Mouse (Mus musculus) small intestine, adult 2 months (tissue): Measurements from ENCODE around the gene Klf9. TPM values are rescaled to one million over a fixed set of nuclear protein-coding genes. Genes with fewer than 3 reads are reported as not detected.

Experiments
- H3K27ac ChIP-seq: fragments of 200-500 bp; 2 replicates; pipeline ENCODE4 v1.5.1; 2012; ENCODE audit warnings: low read depth, low read length, control low read depth, inconsistent platforms; ENCODE audit not compliant: insufficient read depth
- H3K27me3 ChIP-seq: fragments of 200-500 bp; 2 replicates; pipeline ENCODE4 v1.6.1; 2012; ENCODE audit warnings: mild to moderate bottlenecking, moderate library complexity, low read length, inconsistent platforms; ENCODE audit not compliant: control insufficient read depth, insufficient read depth
- H3K36me3 ChIP-seq: fragments of 200-500 bp; 2 replicates; pipeline ENCODE4 v1.6.1; 2012; ENCODE audit warnings: mild to moderate bottlenecking, low read length, control low read depth, inconsistent platforms; ENCODE audit not compliant: control insufficient read depth, insufficient read depth
- H3K4me1 ChIP-seq: fragments of 200-500 bp; 2 replicates; pipeline ENCODE4 v1.6.1; 2012; ENCODE audit warnings: low read length, inconsistent platforms, mixed read lengths; ENCODE audit not compliant: control insufficient read depth, insufficient read depth, insufficient read length
- H3K4me3 ChIP-seq: fragments of 200-500 bp; 2 replicates; pipeline ENCODE4 v1.5.1; 2012; ENCODE audit warnings: low read depth, mild to moderate bottlenecking, control low read depth, inconsistent platforms, low read length, moderate library complexity
- CTCF ChIP-seq: fragments of 200-500 bp; IDR thresholded peaks from 2 replicates; pipeline ENCODE4 v1.5.1; 2012; ENCODE audit warnings: low read depth, mild to moderate bottlenecking, control low read depth, inconsistent platforms, low read length, moderate library complexity, mixed read lengths; ENCODE audit not compliant: insufficient replicate concordance, insufficient read length; ENCODE audit errors: extremely low read depth
- POLR2A ChIP-seq: fragments of 200-500 bp; IDR thresholded peaks from 2 replicates; pipeline ENCODE4 v1.6.1; 2012; ENCODE audit warnings: low read depth, mild to moderate bottlenecking, control low read depth, inconsistent platforms, low read length, moderate library complexity
- WGBS: fragments of 180-500 bp; shearing (Covaris S2); methylation state at CpG from one replicate; pipeline ENCODE4 v1.1.7; 2018; 5-methylcytosine and 5-hydroxymethylcytosine counted together
- polyA plus RNA-seq: library from polyadenylated mRNA; depleted of rRNA; stranded (reverse); fragments of >200 nt; gene quantifications from 2 replicates; pipeline ENCODE4 v1.2.3, GENCODE M21; 2012

Klf9 gene
- polyA plus RNA-seq, 1 experiment, result 16.2 TPM

GRCm38 (mm10) chr19:23134441-23135301 lies 6.4 kb upstream of the Klf9 start:
- Histone ChIP-seq H3K27me3 (no peaks in the 10 kb centered on the region), H3K4me1 (peaks cover 16% of the 10 kb centered on the region), H3K4me3 (peak overlapping the region; percentile 60), H3K36me3 (no peaks in the 10 kb centered on the region), H3K27ac (peak overlapping the region; percentile 100)
- WGBS, result 1% methylated on average over 47 of the region's 47 CpGs
- TF ChIP-seq CTCF (no peak), POLR2A (no peak; the same call in 1 of the 2 replicates)

- Histone ChIP-seq H3K4me3 (peak overlapping the region; percentile 60), H3K36me3 (no peaks in the 10 kb centered on the region), H3K4me1 (peaks cover 16% of the 10 kb centered on the region), H3K27ac (peak overlapping the region; percentile 100), H3K27me3 (no peaks in the 10 kb centered on the region)
- under 1% methylated on average over 55 of the region's 55 CpGs for WGBS
- TF ChIP-seq POLR2A (peak; percentile 37), CTCF (0 out of 2 replicates have a peak, but pooled peaks have one; percentile 4)
These were observed 5.5 kb upstream of the Klf9 start for GRCm38 (mm10) chr19:23135349-23136201.

GRCm38 (mm10) chr19:23136202-23136850 lies 4.7 kb upstream of the Klf9 start:
- peak overlapping the region; percentile 100 for H3K27ac ChIP-seq
- peak overlapping the region; percentile 60 for H3K4me3 ChIP-seq
- no peaks in the 10 kb centered on the region for H3K27me3 ChIP-seq
- peaks cover 16% of the 10 kb centered on the region for H3K4me1 ChIP-seq
- no peaks in the 10 kb centered on the region for H3K36me3 ChIP-seq
- TF ChIP-seq CTCF, result no peak
- no peak for TF ChIP-seq POLR2A
- 3% methylated on average over 27 of the region's 27 CpGs for WGBS

GRCm38 (mm10) chr19:23137295-23137694 lies 3.7 kb upstream of the Klf9 start:
- no peaks in the 10 kb centered on the region for H3K27me3 ChIP-seq
- H3K4me1 ChIP-seq, result peaks cover 12% of the 10 kb centered on the region
- no peaks in the 10 kb centered on the region for H3K36me3 ChIP-seq
- H3K27ac ChIP-seq, result peak overlapping the region; percentile 100
- TF ChIP-seq CTCF, result no peak
- no peak for TF ChIP-seq POLR2A
- WGBS, result 33% methylated on average over 2 of the region's 2 CpGs
- H3K4me3 ChIP-seq, result no peak overlapping the region

- 17% methylated on average over 12 of the region's 12 CpGs for WGBS
- TF ChIP-seq CTCF, result no peak
- no peak for TF ChIP-seq POLR2A
- Histone ChIP-seq H3K36me3 (no peaks in the 10 kb centered on the region), H3K4me1 (peaks cover 5% of the 10 kb centered on the region), H3K4me3 (peak overlapping the region; percentile 91; the same call in 1 of the 2 replicates), H3K27ac (peak overlapping the region; percentile 99), H3K27me3 (no peaks in the 10 kb centered on the region)
These were observed 1.1 kb upstream of the Klf9 start for GRCm38 (mm10) chr19:23139756-23140470.

- TF ChIP-seq POLR2A, result no peak
- TF ChIP-seq CTCF, result no peak
- Histone ChIP-seq H3K4me3 (peak overlapping the region; percentile 91), H3K27me3 (no peaks in the 10 kb centered on the region), H3K36me3 (no peaks in the 10 kb centered on the region), H3K27ac (peak overlapping the region; percentile 99), H3K4me1 (peaks cover 4% of the 10 kb centered on the region; the same call in 1 of the 2 replicates)
- under 1% methylated on average over 94 of the region's 94 CpGs for WGBS
These were observed 610 bp downstream of the Klf9 start for GRCm38 (mm10) chr19:23141391-23142281.
